Mouse (Mus musculus): Measurements from ENCODE around the gene Ptprs. TPM values are rescaled to one million over a fixed set of nuclear protein-coding genes. Genes with fewer than 3 reads are reported as not detected.

Ptprs gene
- total RNA-seq, 2 experiments from 2014 or later: 38.2 to 44.4 TPM

DNA sequence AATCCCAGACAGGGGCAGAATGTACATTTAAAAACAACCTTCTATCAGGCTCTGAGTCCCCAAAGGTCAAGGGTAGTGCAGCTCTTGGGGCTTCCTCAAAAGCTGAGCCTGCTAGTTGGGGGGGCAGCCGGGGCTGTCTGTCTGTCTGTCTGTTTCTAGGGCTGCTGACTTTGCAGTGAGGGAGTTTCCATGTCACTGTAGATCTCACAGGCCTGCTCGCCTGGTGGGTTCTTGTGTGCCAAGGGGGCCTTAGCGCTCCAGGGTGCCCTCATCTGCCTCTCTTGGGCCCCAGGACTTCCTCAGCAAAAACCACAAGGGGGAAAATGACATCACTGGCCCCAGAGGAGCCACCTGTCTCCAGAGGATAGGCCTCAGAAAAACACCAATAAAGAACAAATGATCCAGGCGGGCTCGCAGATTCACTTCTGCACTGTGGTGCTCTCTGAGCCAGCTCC, 32.9 kb downstream of the Ptprs start:
- intact Hi-C loops (cut with DNase I; ENCODE audit: low total_unique reads): no loop called here
- DNase-seq: no peak

- DNase-seq: no peak
- intact Hi-C loops (cut with DNase I; ENCODE audit: low total_unique reads): no loop called here
Measured at GRCm38 (mm10) chr17:56442316-56442715, 34.0 kb downstream of the Ptprs start.

- DNase-seq: no peak
- intact Hi-C loops (cut with DNase I; ENCODE audit: low total_unique reads): no loop called here
Measured at GRCm38 (mm10) chr17:56439731-56440460, 36.4 kb downstream of the Ptprs start.

- no peak for DNase-seq
- intact Hi-C loops (cut with DNase I; ENCODE audit: low total_unique reads): no loop called here
Measured at GRCm38 (mm10) chr17:56431582-56431981, 44.7 kb downstream of the Ptprs start.

DNA sequence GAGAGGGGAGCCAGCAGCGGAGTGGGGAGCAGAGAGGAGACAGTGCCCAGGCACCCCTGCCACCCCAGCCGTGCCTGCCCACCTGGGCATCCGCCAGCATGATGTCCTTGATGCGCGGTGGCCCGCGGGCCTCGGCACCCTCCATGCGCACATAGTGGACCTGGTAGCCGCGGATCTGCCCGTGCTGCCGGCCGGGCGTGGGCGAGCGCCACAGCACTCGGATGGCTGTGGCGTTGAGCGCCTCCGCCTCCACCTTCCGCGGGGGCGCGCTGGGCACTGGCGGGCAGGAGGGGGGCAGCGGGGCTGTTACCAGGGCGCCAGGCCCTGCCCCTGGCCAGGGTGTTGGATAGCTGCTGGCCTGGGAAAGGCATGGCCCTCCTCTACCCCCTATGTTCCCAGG, 48.4 kb downstream of the Ptprs start:
- intact Hi-C loops (cut with DNase I; ENCODE audit: low total_unique reads): loop anchor here (5.0 kb wide), 2 partner anchors 54 to 124 kb away; partner anchors contain the start of gene Gm20219

GRCm38 (mm10) chr17:56425941-56426340, 50.3 kb downstream of the Ptprs start:
- DNase-seq: no peak
- intact Hi-C loops (cut with DNase I; ENCODE audit: low total_unique reads): loop anchor here (5.0 kb wide), 2 partner anchors 56 to 126 kb away; partner anchors contain the start of gene Gm20219

More for the DNA sequence above, 48.4 kb downstream of the Ptprs start:
- DNase-seq: no peak

DNA sequence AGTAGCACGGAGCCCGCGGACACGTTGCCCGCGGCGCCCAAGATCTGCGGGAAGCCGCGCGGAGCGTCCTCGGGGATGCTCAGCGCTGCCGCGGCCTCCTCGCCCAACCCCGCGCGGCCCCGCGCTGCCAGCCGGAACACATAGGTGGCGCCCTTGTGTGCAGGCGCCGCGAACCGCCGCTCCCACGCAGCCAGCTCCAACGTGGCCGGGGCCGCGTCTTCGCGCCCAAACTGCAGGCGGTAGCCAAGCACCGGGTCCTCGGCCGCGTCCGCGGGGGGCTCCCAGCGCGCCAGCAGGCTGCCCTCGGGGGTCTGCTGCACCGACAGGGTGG, 50.7 kb downstream of the Ptprs start:
- DNase-seq: peak; percentile 88
- intact Hi-C loops (cut with DNase I; ENCODE audit: low total_unique reads): loop anchor here (5.0 kb wide), 2 partner anchors 57 to 127 kb away; partner anchors contain the start of gene Gm20219

DNA sequence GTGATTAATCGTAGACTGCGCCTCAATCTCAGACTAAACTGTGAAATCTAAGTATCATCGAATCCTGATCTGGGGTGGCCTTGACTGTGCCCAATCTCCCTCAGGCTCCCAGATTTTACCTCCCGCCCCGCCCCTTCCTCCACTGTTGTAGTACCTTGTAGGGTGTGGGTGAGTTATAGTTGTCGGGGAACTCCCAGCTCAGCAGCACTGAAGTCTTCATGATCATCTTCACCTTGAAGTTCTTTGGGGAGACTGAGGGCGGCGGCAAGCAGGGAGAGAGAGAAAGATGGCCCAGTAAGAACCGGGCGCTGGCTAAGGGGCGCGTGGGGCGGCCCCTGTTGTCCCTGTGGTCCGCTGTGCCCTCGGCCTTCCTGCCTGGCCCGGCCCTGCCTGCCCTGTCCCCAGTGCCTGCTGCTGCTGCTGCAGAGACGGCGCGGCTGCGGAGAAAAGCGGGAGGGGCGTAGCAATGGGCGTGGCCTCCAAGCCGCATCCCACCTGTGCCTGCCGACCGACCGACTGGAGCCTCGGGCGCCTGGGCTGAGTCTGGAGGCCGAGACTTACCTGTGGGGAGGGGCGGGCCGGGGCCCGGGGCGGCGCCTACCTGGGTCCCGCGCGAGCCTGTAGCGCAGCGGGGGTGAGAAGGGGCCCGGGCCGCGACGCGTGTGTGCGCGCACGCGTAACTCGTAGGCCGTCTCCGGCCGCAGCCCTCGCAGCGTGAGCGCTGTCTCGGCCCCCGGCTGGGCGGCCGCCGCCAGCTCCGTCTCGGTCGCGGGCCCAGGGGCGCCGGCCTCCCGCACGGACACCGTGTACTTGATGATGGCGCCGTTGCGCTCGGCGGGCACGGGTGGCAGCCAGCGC, 51.3 kb downstream of the Ptprs start:
- peak; percentile 58 for DNase-seq
- intact Hi-C loops (cut with DNase I; ENCODE audit: low total_unique reads): loop anchor here (5.0 kb wide), 2 partner anchors 57 to 127 kb away; partner anchors contain the start of gene Gm20219

DNA sequence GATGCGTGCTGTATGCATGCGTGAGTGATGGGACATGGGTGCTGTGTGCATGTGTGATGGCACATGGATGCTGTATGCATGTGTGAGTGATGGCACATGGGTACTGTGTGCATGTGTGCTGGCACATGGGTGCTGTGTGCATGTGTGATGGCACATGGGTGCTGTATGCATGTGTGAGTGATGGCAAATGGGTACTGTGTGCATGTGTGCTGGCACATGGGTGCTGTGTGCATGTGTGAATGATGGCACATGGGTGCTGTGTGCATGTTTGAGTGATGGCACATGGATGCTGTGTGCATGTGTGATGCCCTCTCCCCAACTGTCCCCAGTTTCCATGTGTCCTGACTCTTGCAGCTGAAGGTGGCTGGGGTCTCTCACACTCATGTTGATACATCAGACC, 56.3 kb downstream of the Ptprs start:
- no peak for DNase-seq
- intact Hi-C loops (cut with DNase I; ENCODE audit: low total_unique reads): no loop called here

DNA sequence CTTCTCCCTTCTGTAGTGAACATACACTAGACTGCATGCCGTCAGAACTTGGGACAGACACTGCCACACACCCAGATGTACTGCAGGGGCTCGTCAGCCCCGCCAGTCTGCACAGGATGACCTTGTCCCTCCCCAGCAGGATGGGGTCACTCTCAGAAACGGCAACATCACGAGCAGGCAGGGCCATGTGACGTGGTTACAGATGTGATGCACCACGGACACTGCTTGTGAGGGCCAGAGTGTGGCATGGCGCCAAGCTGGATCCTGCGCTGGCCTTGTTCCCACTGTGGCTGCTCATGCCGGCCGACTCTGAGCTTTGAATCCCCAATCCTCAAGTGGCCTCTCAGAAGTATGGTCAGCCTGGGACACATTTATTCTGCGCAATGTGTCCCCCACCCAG, 58.0 kb downstream of the Ptprs start:
- intact Hi-C loops (cut with DNase I; ENCODE audit: low total_unique reads): no loop called here
- no peak for DNase-seq

- intact Hi-C loops (cut with DNase I; ENCODE audit: low total_unique reads): no loop called here
- DNase-seq: no peak
Measured at GRCm38 (mm10) chr17:56414785-56415184, 61.5 kb downstream of the Ptprs start.

DNA sequence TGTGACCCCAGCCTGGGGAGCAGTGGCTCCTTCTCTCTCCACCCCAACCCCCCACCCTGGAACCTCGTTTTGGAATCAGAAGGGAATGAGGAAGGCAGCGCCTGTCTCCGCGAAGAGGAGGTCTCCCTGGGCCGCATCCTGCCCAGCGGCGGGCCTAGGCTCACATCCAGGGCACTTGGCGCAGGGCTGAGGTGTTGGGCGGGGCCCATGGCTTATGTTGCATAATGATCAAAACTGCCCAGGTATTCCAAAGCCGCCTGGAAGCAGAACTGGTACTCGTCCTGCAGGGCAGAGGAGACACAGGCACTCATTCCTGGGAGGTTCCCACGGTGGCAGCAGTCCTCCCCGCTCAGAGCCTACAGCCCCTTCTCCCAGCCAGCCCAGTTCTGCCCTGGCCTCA, 63.2 kb downstream of the Ptprs start:
- intact Hi-C loops (cut with DNase I; ENCODE audit: low total_unique reads): no loop called here
- DNase-seq: no peak

DNA sequence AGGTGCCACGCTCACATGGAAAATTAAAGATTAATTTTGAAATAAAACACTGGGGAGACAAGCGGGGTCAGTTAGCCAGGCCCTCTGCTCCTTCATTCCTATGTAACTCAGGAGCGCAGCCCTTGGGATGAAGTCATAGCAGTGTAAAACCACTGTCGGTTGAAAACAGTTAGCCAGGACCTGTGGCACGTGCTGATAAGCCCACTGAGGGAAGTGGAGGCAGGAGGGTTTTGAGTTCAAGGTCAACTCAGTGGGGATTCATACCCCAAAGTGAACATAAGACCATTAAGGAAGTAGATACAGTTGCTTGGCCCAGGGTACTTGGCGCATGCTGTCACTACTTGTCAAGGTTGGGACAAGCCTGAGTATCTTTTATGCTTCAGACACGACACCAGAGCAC, 64.8 kb downstream of the Ptprs start:
- intact Hi-C loops (cut with DNase I; ENCODE audit: low total_unique reads): no loop called here

GRCm38 (mm10) chr17:56409759-56410158, 66.5 kb downstream of the Ptprs start:
- intact Hi-C loops (cut with DNase I; ENCODE audit: low total_unique reads): no loop called here

More for the DNA sequence above, 64.8 kb downstream of the Ptprs start:
- DNase-seq: no peak

DNA sequence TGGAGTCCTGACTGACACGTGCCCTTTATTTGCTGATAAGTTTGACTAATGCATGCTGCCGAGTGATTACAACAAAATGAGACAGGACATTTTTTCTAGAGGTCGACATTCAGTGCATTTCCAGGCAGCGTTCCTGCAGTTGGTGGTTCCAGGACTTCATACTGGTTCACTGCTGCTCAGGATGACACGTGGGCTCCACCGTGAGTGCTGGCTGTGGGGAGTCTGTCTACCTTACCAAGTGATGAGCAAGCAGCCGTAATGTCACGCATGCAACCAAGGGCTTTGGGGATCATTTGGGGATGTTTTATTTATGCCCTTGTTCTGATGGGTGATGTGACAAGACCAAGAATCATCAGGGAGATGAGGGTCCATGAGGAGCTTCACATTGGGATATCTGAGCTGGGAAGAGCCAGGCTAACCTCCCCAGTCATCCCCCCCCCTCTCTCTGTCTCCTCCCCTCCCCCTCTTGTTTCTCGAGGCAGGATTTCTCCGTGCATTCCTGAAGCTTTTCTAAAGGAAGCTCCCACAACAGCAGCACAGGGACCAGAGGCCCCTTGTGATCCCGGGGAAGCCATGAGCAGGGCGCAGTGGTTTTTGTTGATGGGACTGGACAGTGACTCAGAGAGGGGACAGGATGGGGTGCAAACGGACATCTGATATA, 67.2 kb downstream of the Ptprs start:
- no peak for DNase-seq
- intact Hi-C loops (cut with DNase I; ENCODE audit: low total_unique reads): no loop called here

More at GRCm38 (mm10) chr17:56409759-56410158, 66.5 kb downstream of the Ptprs start:
- no peak for DNase-seq

GRCm38 (mm10) chr17:56407379-56407778, 68.9 kb downstream of the Ptprs start:
- intact Hi-C loops (cut with DNase I; ENCODE audit: low total_unique reads): no loop called here

GRCm38 (mm10) chr17:56406878-56407277, 69.4 kb downstream of the Ptprs start:
- intact Hi-C loops (cut with DNase I; ENCODE audit: low total_unique reads): no loop called here
- no peak for DNase-seq

More at GRCm38 (mm10) chr17:56407379-56407778, 68.9 kb downstream of the Ptprs start:
- DNase-seq: no peak

- no peak for DNase-seq
- intact Hi-C loops (cut with DNase I; ENCODE audit: low total_unique reads): no loop called here
Measured at GRCm38 (mm10) chr17:56405856-56406840, 70.1 kb downstream of the Ptprs start.

DNA sequence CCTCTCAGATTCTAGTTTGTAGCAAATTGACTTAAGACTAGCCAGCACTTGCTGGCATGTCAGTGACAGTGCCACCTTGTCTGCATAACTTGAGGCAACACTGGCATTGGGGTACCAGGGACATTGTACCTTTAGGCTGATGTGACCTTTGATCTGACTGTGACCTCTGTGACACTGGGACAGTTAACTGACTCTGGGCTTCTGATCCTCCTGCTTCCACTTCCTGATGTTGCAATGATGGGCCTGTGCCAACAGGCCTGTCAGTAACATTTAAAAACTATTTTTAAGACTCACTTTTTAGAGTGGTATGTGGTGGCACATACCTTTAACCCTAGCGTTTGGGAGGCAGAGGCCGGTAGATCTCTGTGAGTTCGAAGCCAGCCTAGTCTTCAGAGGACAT, 70.9 kb downstream of the Ptprs start:
- DNase-seq: no peak
- intact Hi-C loops (cut with DNase I; ENCODE audit: low total_unique reads): no loop called here

Measured in gastrocnemius, postnatal 14 days (tissue).